Mouse (Mus musculus) right cerebral cortex, adult 18-20 months (tissue): ENCODE data around the gene Rnf167.

ENCODE experiments used
- DNase-seq: peaks from one replicate; pipeline ENCODE4 v3.0.0; 2022; ENCODE audit warnings: mixed read lengths

Gene Rnf167

GRCm38 (mm10) chr11:70646691-70647650, at the start of gene Rnf167, which contains the start of gene Slc25a11:
Gene Rnf167 (plus strand): TSS chr11:70647235.
Gene Slc25a11 (minus strand): TSS chr11:70647479.
- DNase-seq, result peak; percentile 98

- no peak for DNase-seq
Measured at GRCm38 (mm10) chr11:70597301-70597700, 49.7 kb upstream of the Rnf167 start.

- no peak for DNase-seq
Measured at GRCm38 (mm10) chr11:70598451-70598953, 48.5 kb upstream of the Rnf167 start.

DNA sequence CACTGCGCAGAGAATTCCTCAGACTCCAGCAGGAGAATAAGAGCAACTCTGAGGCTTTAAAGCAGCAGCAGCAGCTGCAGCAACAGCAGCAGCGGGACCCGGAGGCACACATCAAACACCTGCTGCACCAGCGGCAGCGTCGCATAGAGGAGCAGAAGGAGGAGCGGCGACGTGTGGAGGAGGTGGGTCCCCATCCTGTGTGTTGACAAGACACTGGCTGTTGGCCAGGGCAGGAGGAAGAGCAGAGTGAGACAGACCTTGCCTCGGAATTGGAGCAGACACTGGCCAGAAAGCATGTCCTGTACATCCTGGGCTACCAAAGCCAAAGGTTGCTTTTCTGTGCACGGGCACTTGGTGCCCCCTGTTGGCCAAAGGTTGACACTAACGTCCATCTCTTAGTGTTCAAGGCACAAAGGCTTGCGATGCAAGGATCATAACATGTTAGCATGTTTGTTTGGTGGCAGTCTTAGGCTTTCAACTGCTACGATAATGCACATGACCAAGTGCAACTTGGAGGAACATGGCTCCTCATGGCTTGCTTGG, 41.9 kb upstream of the Rnf167 start:
- DNase-seq, result peak; percentile 55

DNA sequence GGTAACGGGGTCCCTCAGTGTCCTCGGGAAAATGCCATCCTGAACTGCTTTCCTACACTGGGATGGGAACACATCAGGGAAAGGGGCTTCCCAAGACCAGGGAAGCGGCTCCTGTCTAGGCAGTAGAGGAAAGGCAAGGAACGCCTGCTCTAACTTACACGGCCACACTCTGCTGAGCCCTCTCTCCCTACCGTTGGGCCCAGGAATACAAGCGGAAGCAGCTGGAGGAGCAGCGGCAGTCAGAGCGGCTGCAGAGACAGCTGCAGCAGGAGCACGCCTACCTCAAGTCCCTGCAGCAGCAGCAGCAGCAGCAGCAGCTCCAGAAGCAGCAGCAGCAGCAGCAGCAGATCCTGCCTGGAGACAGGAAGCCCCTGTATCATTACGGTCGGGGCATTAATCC, 40.3 kb upstream of the Rnf167 start:
- no peak for DNase-seq

- DNase-seq, result no peak
Measured at GRCm38 (mm10) chr11:70607611-70608010, 39.4 kb upstream of the Rnf167 start.

- DNase-seq, result no peak
Measured at GRCm38 (mm10) chr11:70608381-70609066, 38.5 kb upstream of the Rnf167 start.

- DNase-seq, result no peak
Measured at GRCm38 (mm10) chr11:70610752-70611151, 36.3 kb upstream of the Rnf167 start.

GRCm38 (mm10) chr11:70612505-70612904, 34.5 kb upstream of the Rnf167 start:
- DNase-seq, result no peak

- DNase-seq, result no peak
Measured at GRCm38 (mm10) chr11:70615074-70615473, 32.0 kb upstream of the Rnf167 start.

DNA sequence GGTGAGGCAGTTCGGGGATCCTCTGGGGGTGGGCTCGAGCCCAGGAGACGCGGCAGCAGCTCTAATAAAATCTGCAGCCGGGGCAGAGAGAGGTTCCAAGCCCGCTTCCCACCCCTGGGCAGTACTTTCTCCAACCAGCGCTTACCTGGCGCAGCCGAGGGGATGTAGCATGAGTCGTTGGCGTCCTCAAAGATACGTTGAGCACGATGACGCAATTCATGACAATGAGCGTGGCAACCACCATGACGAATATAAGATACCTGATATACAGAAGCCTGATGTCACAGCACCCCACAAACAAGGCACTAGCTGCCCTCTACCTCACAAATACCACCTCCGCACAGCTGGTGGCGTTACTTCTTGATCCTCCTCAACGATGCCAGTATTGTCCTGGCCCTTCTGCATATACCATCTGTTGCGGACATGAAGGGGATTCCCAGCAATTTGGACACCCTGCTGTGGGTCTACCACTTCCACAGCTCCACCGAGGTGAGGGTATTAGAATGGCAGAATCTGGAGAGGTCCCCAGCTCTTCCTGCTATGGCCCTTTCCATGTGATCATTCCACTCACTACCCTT, 31.4 kb upstream of the Rnf167 start, which contains the start of gene 4930544D05Rik:
4930544D05Rik (plus strand) TSS at position 333 of the 578 bp plus-strand sequence.
- no peak for DNase-seq

DNA sequence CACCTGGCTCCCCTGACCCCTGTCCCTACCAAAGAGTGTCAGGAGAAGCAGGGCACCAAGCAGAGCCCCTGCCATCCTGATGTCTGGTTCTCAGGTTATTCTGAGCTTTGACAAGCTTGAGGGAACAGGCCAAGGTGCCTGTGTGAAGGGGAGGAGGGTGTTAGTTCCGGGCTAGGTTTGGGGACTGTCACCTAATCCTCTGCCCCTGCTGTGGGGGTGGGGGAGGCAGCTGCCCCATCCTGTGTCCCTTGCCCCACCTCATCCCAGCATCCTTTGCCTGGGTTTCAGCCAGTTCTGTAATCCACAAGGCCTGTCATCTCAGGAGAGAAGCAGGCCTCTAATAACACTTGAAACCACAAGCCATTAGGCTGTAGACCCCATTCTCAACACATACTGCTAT, 27.9 kb upstream of the Rnf167 start, which contains the start of gene Chrne:
Chrne (minus strand) TSS at position 116 of the 400 bp plus-strand sequence.
- no peak for DNase-seq

DNA sequence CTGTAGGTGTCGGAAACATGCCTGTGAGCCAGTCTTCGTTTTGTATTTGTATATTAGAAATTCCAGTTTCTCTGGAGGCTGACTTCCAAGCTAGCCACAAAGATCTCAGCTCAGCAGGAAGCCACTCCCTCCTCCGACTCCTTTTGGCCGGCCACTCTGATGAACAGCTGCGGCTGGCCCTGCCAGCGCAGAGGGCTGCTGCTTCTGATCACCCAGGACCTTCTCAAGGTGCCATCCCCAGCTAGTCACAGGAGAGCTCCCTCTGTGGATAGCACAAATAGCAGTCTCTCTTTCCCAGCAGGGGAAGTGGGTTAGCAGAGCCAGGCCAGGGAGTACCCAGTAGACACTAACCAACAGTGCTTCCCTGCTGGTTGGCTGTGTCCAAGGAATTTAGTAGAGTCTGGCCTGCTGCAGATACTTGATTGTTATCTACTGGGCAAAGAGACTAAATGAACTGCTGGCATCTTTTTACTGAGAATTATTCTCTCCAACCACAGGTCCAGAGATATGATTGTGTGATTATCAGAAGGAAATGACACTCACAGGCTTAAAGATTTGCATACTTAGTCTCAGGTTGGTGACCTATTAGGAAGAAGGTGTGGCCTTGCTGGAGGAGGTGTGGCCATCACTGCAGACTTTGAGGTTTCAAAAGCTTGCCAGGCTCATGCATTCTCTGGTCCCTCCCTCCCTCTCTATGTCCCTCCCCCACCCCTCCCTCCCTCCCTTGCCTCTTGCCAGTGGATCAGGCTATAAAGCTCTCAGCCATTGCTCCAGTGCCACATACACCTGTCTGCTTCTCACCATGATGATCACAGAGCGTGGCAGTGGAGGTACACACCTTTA, 24.8 kb upstream of the Rnf167 start:
- no peak for DNase-seq

DNA sequence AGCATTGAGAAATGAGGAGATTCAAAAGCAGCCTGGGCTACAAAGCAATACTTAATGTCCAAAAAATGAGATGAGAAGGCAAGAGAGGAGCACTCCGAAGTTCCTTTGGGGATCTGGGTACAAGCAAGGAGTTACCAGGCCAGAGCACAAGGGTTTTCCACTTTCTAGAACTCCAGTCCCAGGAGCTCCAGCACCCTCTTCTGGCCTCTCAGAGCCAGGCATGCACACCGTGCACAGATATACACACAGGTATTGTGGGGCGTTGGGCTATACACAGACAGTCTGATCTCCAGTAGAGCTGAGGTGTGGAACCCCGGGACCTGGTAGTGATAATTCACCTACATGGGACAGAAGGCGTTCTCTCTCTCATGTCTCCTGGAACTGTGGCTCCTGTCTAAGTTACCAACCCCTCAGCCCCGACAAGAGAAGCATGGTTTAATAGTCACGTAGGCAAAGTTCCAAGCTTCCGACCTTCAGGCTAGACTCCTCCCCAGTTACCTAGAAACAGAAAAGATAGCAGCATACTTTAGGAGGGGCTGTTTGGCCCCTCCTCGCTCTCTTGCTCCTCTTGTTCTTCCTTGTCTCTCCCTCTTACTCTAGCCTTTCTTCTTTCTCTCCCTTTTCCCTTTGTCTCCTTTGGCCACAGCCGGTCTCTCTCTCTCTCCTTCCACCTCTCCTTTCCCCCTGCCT, 23.8 kb upstream of the Rnf167 start:
- DNase-seq, result no peak

- DNase-seq, result no peak
Measured at GRCm38 (mm10) chr11:70625473-70625872, 21.6 kb upstream of the Rnf167 start.

DNA sequence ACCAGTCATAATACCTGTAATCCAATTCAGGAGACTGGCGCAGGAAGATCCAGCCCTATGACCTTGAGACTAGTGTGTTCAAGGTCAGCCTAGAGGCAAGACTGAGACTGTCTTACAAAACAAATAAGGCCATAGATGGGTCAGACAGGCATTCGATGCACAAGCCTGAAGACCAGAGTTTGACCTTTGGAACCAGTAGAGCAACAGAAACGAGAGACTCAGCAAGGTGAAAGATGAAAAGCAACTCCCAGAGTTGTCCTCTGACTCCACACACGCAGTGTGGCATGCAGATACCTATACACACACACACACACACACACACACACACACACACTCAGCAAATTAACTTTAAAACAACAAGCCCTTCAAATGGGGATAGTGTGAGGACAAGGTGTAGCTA, 20.2 kb upstream of the Rnf167 start:
- no peak for DNase-seq

DNA sequence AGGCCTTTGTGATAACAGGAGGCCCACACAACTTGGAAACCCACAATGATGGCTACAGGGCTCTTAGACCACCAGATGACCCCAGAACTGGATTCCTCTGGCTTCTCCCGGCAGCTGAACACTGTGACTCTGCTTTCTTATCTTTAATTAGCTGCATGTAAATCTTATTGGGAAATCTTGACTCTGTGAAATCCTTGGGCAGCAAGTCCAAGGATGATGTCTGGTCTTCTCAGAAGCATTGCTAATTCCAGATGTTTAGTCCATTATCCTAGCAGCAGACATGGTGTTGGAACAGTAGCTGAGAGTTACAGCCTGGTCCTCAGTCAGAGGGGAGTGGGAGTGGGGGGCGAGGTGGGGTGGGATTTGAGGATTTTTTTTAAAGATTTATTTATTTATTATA, 18.6 kb upstream of the Rnf167 start:
- DNase-seq, result no peak

GRCm38 (mm10) chr11:70629557-70629956, 17.5 kb upstream of the Rnf167 start:
- no peak for DNase-seq

GRCm38 (mm10) chr11:70630129-70630528, 16.9 kb upstream of the Rnf167 start:
- no peak for DNase-seq

- no peak for DNase-seq
Measured at GRCm38 (mm10) chr11:70635601-70636000, 11.4 kb upstream of the Rnf167 start.

GRCm38 (mm10) chr11:70637764-70638163, 9.3 kb upstream of the Rnf167 start:
- DNase-seq, result no peak
